Mouse (Mus musculus) Patski (cell line): ENCODE measurements around the gene Syde2. TPM values are rescaled to one million over a fixed set of nuclear protein-coding genes. Genes with fewer than 3 reads are reported as not detected.

Experiments used
- ATAC-seq: fragments of 100-300 bp; one replicate; pipeline ENCODE4 v1.8.0; 2021
- CTCF ChIA-PET: fragments of 350-600 bp; sonication (Branson Sonifier 250); formaldehyde crosslinking; loops from one replicate; lab custom pipeline; 2022; ENCODE audit warnings: inconsistent platforms; lab: Charles Lee
- POLR2A ChIA-PET: fragments of 350-600 bp; sonication (Branson Sonifier 250); formaldehyde crosslinking; loops from one replicate; lab custom pipeline; 2022; ENCODE audit warnings: antibody characterized with exemption, inconsistent platforms; lab: Charles Lee
- DNase-seq: peaks from one replicate; pipeline ENCODE4 v3.0.0-alpha.2; 2011; ENCODE audit warnings: low read depth, low spot score
- H3K27me3 ChIP-seq: fragments of 371-371 bp; one replicate; pipeline ENCODE4 v1.5.1; 2021
- CTCF ChIP-seq: fragments of 100-300 bp; IDR thresholded peaks from one replicate; pipeline ENCODE4 v1.5.1; 2021
- in situ Hi-C: fragments of 300-500 bp; cut with MboI; formaldehyde crosslinking; loops from 3 replicates; pipeline ENCODE4 v1.11.1; 2018; ENCODE audit warnings: low pct_unique_long_range_greater_than_20kb, mixed read lengths
- polyA plus RNA-seq: library from polyadenylated mRNA; unstranded; gene quantifications from one replicate; pipeline ENCODE4 v1.2.3, GENCODE M21; 2021

Syde2 gene
- polyA plus RNA-seq, 1 experiment from 2014 or later: 11.1 TPM

GRCm38 (mm10) chr3:146063146-146063545 is 75.5 kb downstream of the Syde2 start:
- ChIA-PET POLR2A (no interaction called here), CTCF (interaction anchor here (1.4 to 8.0 kb wide), 4 partner anchors 9 to 116 kb away, joined by 3 to 88 read pairs (median 7); no protein-coding TSS in a partner anchor)
- DNase-seq: no peak
- no peak for TF ChIP-seq CTCF
- no peak for ATAC-seq
- in situ Hi-C loops: no loop called here
- peaks cover 4% of the 10 kb centered on the region for H3K27me3 ChIP-seq

GRCm38 (mm10) chr3:146069276-146069675 is 81.6 kb downstream of the Syde2 start:
- no peak for DNase-seq
- ATAC-seq: no peak
- ChIA-PET POLR2A (no interaction called here), CTCF (interaction anchor here (0.8 to 3.9 kb wide), 4 partner anchors 16 to 119 kb away, joined by 3 to 29 read pairs (median 6); no protein-coding TSS in a partner anchor)
- in situ Hi-C loops: no loop called here
- peaks cover 4% of the 10 kb centered on the region for H3K27me3 ChIP-seq
- TF ChIP-seq CTCF: no peak

Other genes with a start within 250 kb of the Syde2 start
- 138 TPM for gene Ddah1, start 229.2 kb upstream of the Syde2 start, polyA plus RNA-seq
- gene Bcl10, start 65.1 kb upstream of the Syde2 start, polyA plus RNA-seq: 51.4 TPM
- gene 2410004B18Rik, start 49.9 kb upstream of the Syde2 start, polyA plus RNA-seq: 44.8 TPM
- gene Wdr63, start 120.3 kb downstream of the Syde2 start, polyA plus RNA-seq: 0.17 TPM
- gene Mcoln3, start 129.6 kb downstream of the Syde2 start, polyA plus RNA-seq: 0.04 TPM
- gene Mcoln2, start 162.0 kb downstream of the Syde2 start, polyA plus RNA-seq: 0.03 TPM
- 0.04 TPM for gene Lpar3, start 233.1 kb downstream of the Syde2 start, polyA plus RNA-seq